Mouse (Mus musculus) gastrocnemius, postnatal 14 days (tissue): Measurements from ENCODE around the gene Pabpn1. TPM values are rescaled to one million over a fixed set of nuclear protein-coding genes. Genes with fewer than 3 reads are reported as not detected.

Experiments
- DNase-seq: peaks from one replicate; pipeline ENCODE4 v3.0.0; 2021; ENCODE audit warnings: mixed read lengths
- intact Hi-C: fragments of 180-260 bp; cut with DNase I; formaldehyde crosslinking; loops from one replicate; pipeline ENCODE4 v1.15.1; 2025; ENCODE audit warnings: low total_unique reads
- long read RNA-seq, 2 experiments: library from polyadenylated mRNA; stranded (forward); transcript quantifications; one replicate each; pipeline ENCODE4 v2.0.0; 2021
- total RNA-seq, 2 experiments: library from RNA; stranded (reverse); gene quantifications; 2 replicates each; pipeline ENCODE4 v1.2.3; 2021

The Pabpn1 gene
- 10 to 100 TPM; 56.6 to 57.4 TPM for total RNA-seq
- long read RNA-seq, experiment 1, transcript Pabpn1-202 (6 exons, 1,761 nt) = minor isoform, 5 of 24 reads
- long read RNA-seq, experiment 1, transcript Pabpn1-201 (7 exons, 1,030 nt) = major isoform, 13 of 24 reads
- long read RNA-seq, experiment 1, partial matches to known transcripts = 2 of 24 reads
- long read RNA-seq, experiment 1, other reads (novel, unspliced or antisense) = 3 of 24 reads
- long read RNA-seq, experiment 2, transcript Pabpn1-202 (6 exons, 1,761 nt) = minor isoform, 6 of 34 reads
- long read RNA-seq, experiment 2, transcript Pabpn1-201 (7 exons, 1,030 nt) = major isoform, 15 of 34 reads
- long read RNA-seq, experiment 2, partial matches to known transcripts = 2 of 34 reads
- long read RNA-seq, experiment 2, other reads (novel, unspliced or antisense) = 11 of 34 reads

DNA sequence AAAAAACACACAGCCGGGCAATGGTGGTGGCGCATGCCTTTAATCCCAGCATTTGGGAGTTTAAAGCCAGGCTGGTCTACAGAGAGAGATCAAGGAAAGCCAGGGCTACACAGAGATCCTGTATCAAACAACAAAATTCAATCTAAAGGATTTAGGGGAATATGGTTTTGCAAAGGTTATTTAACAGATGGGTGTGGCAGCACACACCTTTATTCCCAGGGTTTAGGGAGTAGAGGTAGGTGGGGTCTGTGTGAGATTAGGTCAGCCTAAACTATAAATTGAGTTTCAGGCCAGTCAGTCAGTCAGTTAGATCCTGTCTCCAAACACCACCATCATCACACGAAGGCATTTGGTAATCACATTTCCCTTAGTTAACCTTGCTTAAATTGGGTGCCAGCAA is at the start of gene Pabpn1:
Gene Pabpn1 (plus strand): TSS at position 301 of the 400 bp plus-strand sequence.
- no peak for DNase-seq
- intact Hi-C loops = no loop called here

DNA sequence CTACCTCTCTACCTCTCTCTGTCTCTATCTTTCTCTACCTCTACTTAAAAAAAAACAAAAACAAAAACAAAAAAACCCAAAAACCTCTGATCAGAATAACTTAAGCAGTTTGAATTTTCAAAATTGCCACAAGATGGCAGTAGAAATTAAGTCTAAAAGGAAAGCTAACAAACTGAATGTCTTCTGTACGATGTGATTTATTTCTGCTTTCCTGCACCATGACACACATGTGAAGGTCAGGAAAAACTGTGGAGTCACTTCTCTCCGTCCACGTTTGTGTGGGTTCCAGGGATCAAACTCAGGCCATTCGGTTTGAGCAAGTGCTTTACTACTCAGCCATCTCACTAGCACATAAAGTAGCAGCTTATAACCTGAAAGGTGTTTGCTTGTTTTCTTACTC is 48.8 kb upstream of the Pabpn1 start:
- DNase-seq = no peak

DNA sequence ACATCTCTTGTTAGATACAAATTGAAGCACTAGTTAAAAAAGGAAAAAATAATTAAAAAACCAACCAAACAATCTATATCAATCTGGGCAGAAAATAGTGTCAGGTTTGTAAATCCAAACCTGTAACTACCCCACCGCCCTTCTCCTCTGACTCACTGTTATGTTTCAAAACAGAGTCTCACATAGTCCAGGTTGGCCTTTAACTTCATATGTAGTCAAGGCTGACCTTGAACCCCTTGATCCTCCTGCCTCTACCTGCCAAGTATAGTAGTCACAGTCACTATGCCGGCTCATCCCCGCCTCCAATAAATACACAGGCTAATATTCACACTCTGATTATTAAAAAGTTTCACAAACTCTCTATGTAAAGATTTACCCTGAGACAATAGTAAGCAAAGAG is 36.6 kb upstream of the Pabpn1 start:
- no peak for DNase-seq
- intact Hi-C loops = no loop called here

More for the DNA sequence above, 48.8 kb upstream of the Pabpn1 start:
- intact Hi-C loops = loop anchor here (10.0 kb wide), 1 partner anchor 91 kb away; the partner anchor contains the start of genes Cmtm5 and Il25

DNA sequence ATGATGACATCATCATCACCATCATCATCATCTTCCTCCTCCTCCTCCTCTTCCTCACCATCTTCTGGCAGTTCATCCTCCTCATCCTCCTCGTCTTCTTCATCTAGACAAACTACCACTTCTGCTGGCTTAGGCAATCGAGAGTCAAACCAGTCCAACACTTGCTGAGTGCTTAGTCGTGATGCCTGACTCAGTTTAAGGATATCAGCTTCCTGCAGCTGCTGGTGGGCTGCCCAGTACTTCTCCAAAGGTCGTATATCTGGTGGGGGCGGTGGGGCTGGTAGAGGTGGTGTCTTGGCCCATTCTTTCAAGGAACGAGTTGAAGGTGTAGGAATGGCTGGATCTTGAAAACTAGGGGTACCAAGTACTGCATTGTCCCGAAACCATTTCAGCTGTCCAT is 35.6 kb upstream of the Pabpn1 start:
- intact Hi-C loops = no loop called here
- DNase-seq = no peak

DNA sequence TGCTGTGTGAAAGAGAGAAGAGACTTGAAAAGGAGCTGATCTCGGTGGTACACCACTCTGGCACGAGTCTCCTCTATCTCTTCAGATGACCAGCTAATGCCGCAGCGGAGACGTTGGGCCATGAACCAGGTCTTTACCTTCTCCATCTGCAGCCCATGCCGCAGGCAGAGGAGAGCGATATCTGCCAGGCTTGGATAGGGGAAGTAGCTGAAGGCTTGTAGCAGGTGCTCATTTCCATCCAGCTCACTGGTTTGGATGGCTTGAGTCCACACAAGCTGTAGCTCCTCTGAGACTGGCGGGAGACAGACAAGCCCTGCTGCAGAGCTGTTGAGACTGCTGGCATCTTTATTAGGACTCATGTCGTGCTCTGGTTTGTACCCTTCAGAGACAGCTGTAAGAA is 34.4 kb upstream of the Pabpn1 start:
- intact Hi-C loops = no loop called here
- no peak for DNase-seq

DNA sequence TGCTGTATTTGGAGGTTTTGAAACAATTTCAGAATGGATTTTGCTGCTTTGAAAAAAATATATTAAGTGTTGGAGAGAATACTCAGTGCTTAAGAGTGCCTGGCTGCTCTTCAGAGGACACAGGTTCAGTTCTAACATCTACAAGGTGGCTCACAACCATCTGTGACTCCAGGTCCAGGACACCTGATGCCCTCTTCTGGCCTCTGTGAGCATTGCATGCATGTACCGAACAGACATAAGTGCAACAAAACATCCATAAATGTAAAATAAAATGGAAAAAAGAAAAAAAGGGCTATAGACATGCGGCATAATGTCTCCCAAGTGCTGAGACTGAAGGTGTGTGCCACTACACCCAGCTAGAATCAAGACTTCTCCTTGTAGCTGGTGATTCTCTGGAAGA is 31.8 kb upstream of the Pabpn1 start:
- intact Hi-C loops = no loop called here
- peak; percentile 40 for DNase-seq

DNA sequence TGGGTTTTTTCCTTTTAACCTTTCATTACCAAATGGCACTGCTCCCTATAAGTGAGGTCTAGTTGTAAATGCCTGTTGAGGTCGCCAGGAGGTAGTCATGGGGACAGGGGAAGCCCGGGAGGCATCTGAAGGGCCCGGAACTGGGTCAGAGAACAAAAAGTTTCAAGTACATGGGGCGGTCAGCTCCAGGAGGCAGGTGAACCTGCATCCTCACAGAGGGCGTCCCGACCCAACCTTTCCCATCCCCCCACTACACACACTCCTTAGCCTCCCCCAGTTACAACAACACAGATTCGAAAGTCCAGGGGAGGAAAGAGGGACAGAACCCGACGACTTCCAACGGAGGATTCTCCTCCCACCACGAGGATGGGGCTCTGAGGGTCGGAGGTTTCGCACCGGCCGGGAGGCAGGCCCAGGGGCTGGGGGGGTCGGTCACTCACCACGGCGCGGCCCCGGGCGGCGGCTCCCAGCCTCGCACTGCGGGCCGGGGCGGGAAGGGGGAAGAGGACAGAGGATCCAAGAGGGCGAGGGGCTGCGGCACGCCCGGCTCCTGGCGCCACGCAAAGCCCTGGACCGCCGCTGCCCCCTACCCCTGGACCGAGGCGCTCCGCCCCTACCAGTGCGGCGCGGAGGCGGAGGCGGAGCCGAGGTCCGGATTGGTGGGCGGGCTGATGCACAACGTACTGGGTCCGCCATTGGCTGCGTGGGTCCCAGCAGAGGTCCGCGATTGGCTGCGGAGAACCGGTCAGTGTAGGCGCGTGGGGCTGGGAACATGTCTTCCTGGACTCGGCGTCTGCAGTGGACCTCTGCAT is 28.6 kb upstream of the Pabpn1 start:
- intact Hi-C loops = no loop called here
- peak; percentile 93 for DNase-seq

DNA sequence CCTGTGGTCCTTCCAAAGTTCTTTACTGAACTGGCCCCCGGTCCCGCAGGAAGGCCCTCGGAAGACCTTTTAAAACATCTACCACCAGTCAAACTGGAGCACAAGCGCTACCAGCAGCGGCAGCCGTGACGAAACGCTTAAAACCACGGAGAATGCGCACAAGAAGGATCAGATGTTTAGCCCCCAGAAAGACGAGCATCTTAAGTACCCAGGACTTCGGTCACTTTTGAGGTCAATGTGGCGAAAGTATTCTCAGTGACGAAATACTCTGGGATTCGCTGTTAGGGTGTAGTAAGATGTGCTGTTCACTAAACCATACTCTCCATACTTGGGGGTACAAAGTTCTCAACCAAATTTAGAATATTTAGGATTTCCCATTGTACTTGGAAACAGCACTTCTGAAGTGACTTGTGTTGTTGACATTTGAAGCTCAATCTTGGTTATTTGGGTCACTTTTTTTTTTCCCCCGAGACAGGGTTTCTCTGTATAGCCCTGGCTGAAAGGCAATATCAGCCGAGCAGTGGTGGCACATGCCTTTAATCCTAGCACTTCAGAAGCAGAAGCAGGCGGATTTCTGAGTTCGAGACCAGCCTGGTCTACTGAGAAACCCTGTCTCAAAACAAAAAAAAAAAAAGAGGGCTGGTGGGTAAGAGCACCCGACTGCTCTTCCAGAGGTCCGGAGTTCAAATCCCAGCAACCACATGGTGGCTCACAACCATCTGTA is 27.8 kb upstream of the Pabpn1 start:
- intact Hi-C loops = no loop called here
- DNase-seq = no peak

DNA sequence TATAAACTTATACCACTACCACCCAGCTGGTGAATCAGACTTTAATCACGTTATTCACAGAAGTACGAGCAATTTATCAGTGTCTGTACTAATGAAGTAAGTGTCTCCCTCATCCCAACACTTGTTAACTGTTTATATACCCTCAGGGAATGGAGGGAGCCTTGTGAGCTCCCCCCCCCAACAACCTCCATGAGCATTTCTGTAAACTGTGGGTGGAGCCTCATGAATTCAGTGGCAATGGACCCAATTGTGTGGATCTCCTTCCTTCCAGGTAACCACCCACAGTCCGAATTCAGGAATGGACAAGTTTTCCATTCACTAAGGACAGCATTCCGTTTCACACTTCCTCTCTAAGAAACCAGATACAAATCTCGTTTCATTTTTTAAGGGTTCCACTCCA is 26.7 kb upstream of the Pabpn1 start:
- intact Hi-C loops = no loop called here
- DNase-seq = no peak

DNA sequence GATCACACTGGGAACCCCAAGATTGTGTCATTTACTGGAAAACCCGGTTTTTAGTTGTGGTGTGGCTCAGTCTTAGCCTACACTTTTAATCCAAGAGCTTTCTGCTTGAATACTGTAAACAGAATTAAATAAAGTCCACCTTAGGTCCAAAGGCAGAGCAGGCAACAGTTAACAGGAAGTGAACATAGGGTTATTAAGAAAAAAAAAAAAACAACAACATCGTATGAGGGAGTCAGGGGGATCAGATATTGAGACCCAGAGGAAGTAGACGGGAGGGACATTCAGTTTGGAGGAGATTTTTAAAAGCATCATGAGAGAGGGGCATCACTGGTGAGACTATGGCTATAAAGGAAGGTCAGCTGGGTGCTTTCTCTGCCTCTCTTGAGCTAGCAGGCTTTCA is 26.0 kb upstream of the Pabpn1 start:
- DNase-seq = no peak
- intact Hi-C loops = no loop called here

DNA sequence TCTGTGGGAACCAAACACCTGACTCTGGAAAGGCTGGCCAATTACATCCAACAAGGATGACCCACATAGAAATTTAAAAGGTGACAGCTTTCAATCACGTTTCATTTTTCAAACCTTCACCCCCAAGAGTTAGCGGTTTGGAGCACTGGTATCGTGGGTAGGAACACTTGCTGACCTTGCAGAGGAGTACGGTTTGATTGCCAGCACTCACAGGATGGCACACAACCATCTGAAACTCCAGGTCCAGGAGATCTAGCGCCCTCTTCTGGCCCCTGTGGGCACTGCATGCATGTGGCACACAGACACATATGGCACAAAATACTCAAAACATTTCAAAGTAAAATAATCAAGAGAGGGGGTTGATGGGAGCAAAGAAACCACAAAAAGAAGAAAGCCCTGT is 25.4 kb upstream of the Pabpn1 start:
- intact Hi-C loops = no loop called here
- no peak for DNase-seq

DNA sequence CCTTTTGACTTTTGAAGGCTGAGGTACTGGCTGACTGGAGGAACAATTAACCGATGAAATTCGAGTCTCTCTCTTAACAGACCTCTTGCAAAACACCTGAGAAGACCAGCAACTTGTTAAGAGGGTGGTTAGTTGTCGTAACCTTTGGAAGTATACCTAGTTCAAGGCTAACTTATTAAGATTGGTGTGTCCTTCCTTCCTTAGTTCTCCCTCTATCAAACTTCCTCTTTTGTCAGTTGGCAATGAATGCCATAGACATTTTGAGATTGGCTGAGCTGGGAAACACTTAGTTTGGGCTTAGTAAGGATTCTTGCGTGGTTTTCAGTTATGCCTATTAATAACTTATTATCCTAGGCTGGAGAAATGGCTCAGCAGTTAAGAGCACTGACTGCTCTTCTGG is 24.3 kb upstream of the Pabpn1 start:
- DNase-seq = no peak
- intact Hi-C loops = no loop called here

DNA sequence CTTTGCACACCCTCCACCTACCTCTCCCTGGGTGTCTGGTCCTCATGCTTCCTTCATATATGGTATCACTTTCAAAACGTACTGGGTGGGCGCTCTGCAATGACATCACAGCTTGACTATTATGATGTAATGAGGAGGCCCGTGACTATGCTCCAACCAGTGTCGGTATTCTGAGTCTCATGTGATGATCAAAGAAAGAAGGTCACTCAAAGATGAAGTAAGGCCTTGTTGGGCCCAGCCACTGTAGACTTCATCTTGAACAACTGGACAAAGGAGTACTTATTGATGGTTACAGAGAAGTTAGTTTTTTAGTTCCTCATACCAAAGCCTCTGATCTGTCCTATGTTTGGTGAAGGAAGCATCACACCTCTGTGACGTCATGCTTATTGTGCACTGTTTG is 21.4 kb upstream of the Pabpn1 start, which contains the start of gene Homez:
Gene Homez (minus strand): TSS at position 101 of the 400 bp plus-strand sequence.
- intact Hi-C loops = no loop called here
- no peak for DNase-seq

DNA sequence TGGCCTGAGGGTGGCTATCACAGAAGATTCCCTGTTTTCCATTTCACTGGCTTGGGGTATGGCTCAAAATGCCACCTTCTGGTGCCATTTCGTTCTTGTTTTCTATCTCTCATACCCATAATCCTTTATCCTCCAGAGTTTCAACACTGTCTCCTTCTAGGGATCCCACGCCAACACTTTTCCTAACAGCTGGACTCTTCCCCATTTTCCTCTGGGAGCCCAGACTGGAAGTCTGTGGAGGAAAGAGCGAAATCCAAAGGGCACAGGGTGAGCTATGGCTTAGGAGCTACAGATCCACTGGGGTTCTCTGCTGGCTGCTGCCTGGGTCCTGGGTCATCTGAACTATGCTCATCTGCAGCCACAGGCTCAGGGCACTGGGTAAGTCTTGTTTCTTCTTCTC is 18.1 kb upstream of the Pabpn1 start:
- no peak for DNase-seq
- intact Hi-C loops = no loop called here

DNA sequence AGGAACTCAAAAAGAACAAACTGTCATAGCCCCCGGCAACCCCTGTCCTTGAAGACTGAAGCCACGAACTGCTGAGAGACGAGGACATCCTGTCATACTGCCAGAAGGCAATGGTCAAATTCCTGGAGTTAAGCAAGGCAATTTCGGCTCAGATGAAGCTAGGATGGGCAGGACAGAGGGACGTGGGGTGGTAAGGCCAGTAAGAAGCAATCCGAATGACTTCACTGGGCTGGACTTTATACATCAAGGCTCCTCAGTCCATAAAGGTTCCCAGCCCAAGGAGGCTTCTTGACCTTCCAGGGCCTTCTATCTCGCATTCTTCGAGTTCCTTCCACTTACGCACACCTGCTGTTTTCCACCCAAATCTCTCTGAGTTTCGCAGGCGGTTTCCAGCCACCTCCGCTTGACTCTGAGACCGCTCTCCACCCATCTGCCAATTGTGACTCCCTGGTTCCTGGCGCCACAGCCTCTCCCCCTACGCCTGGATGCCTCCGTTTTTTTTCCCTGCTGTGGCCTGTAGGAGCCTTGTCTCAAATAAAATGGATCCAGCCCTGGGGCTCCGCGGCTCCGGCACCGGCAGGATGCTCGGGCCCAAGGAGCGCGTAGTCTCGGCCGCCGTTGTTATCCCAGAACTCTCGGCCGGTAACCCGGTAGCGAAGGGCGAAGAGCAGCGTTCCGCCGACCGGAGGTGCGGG is 16.3 kb upstream of the Pabpn1 start:
- no peak for DNase-seq
- intact Hi-C loops = no loop called here

DNA sequence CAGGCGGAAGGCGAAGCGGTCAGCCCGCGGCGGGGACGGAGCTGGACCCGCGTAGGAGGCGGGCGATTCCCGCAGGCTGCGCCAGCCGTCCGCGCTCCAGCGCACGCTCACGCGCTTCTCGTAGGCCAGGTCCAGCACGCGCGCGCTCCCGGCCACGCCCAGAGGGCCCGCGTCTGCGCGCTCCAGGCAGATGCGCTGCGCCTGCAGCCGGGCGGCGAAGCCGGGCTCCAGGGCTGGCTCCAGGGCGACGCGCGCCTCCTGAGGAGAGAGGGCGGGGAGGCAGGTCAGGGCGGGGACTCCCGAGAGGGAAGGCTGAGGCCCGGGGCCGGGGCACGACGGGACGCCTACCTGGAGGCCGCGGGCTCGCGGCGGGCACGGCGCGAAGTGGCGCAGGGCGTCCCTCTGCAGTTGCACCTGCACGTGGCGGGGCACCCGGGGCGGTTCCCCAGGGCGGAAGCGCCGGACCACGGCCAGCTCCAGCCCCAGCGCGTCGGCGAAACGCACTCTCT is 15.7 kb upstream of the Pabpn1 start:
- peak; percentile 90 for DNase-seq
- intact Hi-C loops = no loop called here

DNA sequence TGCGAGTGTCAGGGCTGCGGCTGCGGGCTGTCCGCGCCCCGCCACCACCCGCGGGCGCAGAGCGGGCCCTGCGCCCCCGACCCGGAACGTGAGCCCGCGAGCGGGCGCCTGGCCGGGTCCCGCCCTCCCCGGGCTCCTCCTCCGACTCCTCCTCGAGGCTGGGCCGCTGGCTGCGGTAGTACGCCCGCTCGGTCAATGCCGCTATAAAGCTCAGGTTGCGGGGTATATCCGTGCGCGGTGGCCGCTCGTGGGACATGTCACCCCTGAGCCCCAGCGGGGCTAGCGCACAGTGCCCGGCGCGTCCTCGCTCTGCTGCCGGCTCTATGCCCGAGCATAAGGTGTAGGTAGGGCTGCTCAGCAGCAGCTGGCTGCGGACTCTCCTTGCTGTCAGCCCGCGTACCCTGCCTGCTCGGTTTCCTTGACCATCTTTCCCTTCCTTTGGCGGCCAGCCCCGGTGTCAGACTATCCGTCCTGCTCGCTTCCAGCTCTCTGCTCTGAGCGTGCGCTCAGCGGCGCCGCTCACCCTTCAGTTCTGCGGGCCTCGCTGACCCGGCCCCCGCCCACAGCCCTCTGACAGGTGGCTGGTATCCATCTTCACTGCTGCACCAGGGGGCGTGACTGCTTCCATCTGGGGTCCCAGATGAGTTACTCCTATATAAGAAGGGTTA is 15.1 kb upstream of the Pabpn1 start, which contains the start of gene Ppp1r3e:
Gene Ppp1r3e (minus strand): TSS at position 503 of the 668 bp plus-strand sequence.
- DNase-seq = peak; percentile 71
- intact Hi-C loops = no loop called here

DNA sequence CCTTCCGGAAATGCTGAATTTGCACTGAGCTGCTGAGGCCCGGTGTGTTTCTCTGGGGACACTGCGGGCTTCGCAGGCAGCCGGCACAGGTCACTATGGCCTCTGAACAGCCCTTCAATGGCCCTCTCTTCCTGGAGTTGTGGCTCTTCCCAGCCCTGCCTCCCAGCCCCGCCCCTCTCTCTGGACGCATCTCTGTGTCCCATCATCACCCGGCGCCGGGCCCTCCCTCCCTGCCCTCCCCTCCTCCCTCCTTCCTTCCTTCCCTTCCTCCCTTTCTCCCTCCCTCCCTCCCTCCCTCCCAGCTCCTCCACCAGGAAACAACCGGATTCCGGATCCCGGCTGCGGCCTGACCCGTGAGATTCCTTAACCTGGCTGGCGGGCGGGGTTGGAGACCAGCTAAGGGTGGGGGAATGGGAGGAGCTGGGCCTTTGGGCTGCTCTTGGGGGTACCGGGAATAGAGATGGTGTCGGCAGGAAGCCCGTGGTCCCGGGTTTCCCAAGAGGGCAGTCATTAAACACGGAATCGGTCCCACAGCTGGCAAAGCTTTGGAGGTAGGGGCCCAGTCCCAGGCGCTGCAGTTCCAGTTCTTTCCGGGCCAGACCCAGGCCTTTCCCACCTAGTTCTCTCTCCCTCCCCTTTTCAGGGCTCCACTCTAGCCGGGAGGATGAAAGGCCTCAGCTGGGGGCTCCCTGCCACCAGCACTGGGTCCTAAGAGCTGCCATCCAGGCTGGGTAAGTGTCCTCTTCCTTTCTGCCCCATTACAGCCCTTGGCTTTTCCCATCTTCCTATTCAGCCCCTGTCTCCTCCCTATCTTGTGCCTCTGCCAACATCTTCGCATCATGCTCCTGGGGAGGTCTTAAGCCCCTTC is 8.9 kb upstream of the Pabpn1 start, which contains the start of the genes Bcl2l2 and Gm20521:
Gene Bcl2l2 (plus strand): TSS at position 224 of the 868 bp plus-strand sequence.
Gene Gm20521 (plus strand): TSS at position 288 of the 868 bp plus-strand sequence.
- intact Hi-C loops = no loop called here
- DNase-seq = peak; percentile 91
